Mouse (Mus musculus): ENCODE measurements at regions not wholly inside any gene's neighbourhood (a gene's known extent, or its start where the extent isn't known, plus 50 kb on each side); places are given as distances from the start of the nearest gene placed in this dataset.
A peak's percentile ranks its signal among the peaks of the same experiment; 100 is the strongest.

GRCm38 (mm10) chr7:118309733-118310132 is 66.3 kb upstream of the Smg1 start:
- Histone ChIP-seq H3K4me2 (ENCODE audit: low read depth) (no peak overlapping the region), H3K79me2 (ENCODE audit: control insufficient read depth, insufficient read depth) (no peaks in the 10 kb centered on the region), H3K27me3 (ENCODE audit: control insufficient read depth, insufficient read depth, insufficient read length) (no peaks in the 10 kb centered on the region), H3K36me3 (ENCODE audit: control insufficient read depth, insufficient read depth) (no peaks in the 10 kb centered on the region), H3K4me3 (no peak overlapping the region), H3ac (ENCODE audit: control insufficient read depth, insufficient read length) (no peak overlapping the region)
- TF ChIP-seq REST (IDR thresholded peaks at IDR 0.05; ENCODE audit: insufficient read depth, insufficient read length) (no peak), POLR2AphosphoS2 (IDR thresholded peaks at IDR 0.05; ENCODE audit: insufficient read length, low read depth) (no peak), E2F4 (IDR thresholded peaks at IDR 0.05; ENCODE audit: insufficient read depth) (no peak), USF1 (IDR thresholded peaks at IDR 0.05; ENCODE audit: low read depth) (no peak), MYOG (IDR thresholded peaks at IDR 0.05; ENCODE audit: control insufficient read depth in 1 of 3, insufficient read depth in 1 of 3, insufficient read length in 2 of 3, low read depth in 2 of 3) (no peak), MAX (IDR thresholded peaks at IDR 0.05; ENCODE audit: low read depth) (no peak), POLR2A (IDR thresholded peaks at IDR 0.05; ENCODE audit: insufficient read length, low read depth) (no peak), SRF (IDR thresholded peaks at IDR 0.05; ENCODE audit: control insufficient read depth, insufficient read length, low read depth) (no peak), TCF3 (IDR thresholded peaks at IDR 0.05; ENCODE audit: insufficient read length, low read depth) (no peak), MYOD1 (IDR thresholded peaks at IDR 0.05; ENCODE audit: control insufficient read depth in 1 of 3, insufficient read length in 2 of 3, low read depth in 2 of 3) (no peak)

- Histone ChIP-seq H3ac (ENCODE audit: control insufficient read depth, insufficient read length) (no peak overlapping the region), H3K36me3 (ENCODE audit: control insufficient read depth, insufficient read depth) (no peaks in the 10 kb centered on the region), H3K4me2 (ENCODE audit: low read depth) (no peak overlapping the region), H3K4me3 (no peak overlapping the region), H3K79me2 (ENCODE audit: control insufficient read depth, insufficient read depth) (no peaks in the 10 kb centered on the region), H3K27me3 (ENCODE audit: control insufficient read depth, insufficient read depth, insufficient read length) (no peaks in the 10 kb centered on the region)
- no peak for TF ChIP-seq TCF3 (IDR thresholded peaks at IDR 0.05; ENCODE audit: insufficient read length, low read depth)
- TF ChIP-seq MYOG (IDR thresholded peaks at IDR 0.05; ENCODE audit: control insufficient read depth in 1 of 3, insufficient read depth in 1 of 3, insufficient read length in 2 of 3, low read depth in 2 of 3), result no peak
These were observed 65.4 kb upstream of the Smg1 start for GRCm38 (mm10) chr7:118308882-118309281.

GRCm38 (mm10) chr7:118304812-118305211 is 61.3 kb upstream of the Smg1 start:
- Histone ChIP-seq H3K4me2 (ENCODE audit: low read depth) (peak overlapping the region; percentile 48), H3K79me2 (ENCODE audit: control insufficient read depth, insufficient read depth) (no peaks in the 10 kb centered on the region), H3K27me3 (ENCODE audit: control insufficient read depth, insufficient read depth, insufficient read length) (no peaks in the 10 kb centered on the region), H3ac (ENCODE audit: control insufficient read depth, insufficient read length) (no peak overlapping the region), H3K4me3 (no peak overlapping the region), H3K36me3 (ENCODE audit: control insufficient read depth, insufficient read depth) (no peaks in the 10 kb centered on the region)
- no peak for TF ChIP-seq TCF3 (IDR thresholded peaks at IDR 0.05; ENCODE audit: insufficient read length, low read depth)
- TF ChIP-seq E2F4 (IDR thresholded peaks at IDR 0.05; ENCODE audit: insufficient read depth), result no peak
- no peak for TF ChIP-seq USF1 (IDR thresholded peaks at IDR 0.05; ENCODE audit: low read depth)
- no peak for TF ChIP-seq POLR2AphosphoS2 (IDR thresholded peaks at IDR 0.05; ENCODE audit: insufficient read length, low read depth)
- no peak for TF ChIP-seq CEBPB (IDR thresholded peaks at IDR 0.05; ENCODE audit: insufficient read depth, poor library complexity, severe bottlenecking)
- TF ChIP-seq SRF (IDR thresholded peaks at IDR 0.05; ENCODE audit: control insufficient read depth, insufficient read length, low read depth), result no peak
- TF ChIP-seq POLR2A (IDR thresholded peaks at IDR 0.05; ENCODE audit: insufficient read length, low read depth), result no peak

GRCm38 (mm10) chr7:118304338-118304737 is 60.9 kb upstream of the Smg1 start:
- Histone ChIP-seq H3K36me3 (ENCODE audit: control insufficient read depth, insufficient read depth) (no peaks in the 10 kb centered on the region), H3K27me3 (ENCODE audit: control insufficient read depth, insufficient read depth, insufficient read length) (no peaks in the 10 kb centered on the region), H3K4me2 (ENCODE audit: low read depth) (no peak overlapping the region), H3K79me2 (ENCODE audit: control insufficient read depth, insufficient read depth) (no peaks in the 10 kb centered on the region), H3ac (ENCODE audit: control insufficient read depth, insufficient read length) (no peak overlapping the region), H3K4me3 (no peak overlapping the region)
- TF ChIP-seq MYOD1 (IDR thresholded peaks at IDR 0.05; ENCODE audit: control insufficient read depth in 1 of 3, insufficient read length in 2 of 3, low read depth in 2 of 3) (no peak), TCF12 (IDR thresholded peaks at IDR 0.05; ENCODE audit: insufficient read depth, poor library complexity, severe bottlenecking) (no peak), MYOG (IDR thresholded peaks at IDR 0.05; ENCODE audit: control insufficient read depth in 1 of 3, insufficient read depth in 1 of 3, insufficient read length in 2 of 3, low read depth in 2 of 3) (no peak), E2F4 (IDR thresholded peaks at IDR 0.05; ENCODE audit: insufficient read depth) (no peak), MAX (IDR thresholded peaks at IDR 0.05; ENCODE audit: low read depth) (no peak), CEBPB (IDR thresholded peaks at IDR 0.05; ENCODE audit: insufficient read depth, poor library complexity, severe bottlenecking) (no peak), POLR2A (IDR thresholded peaks at IDR 0.05; ENCODE audit: insufficient read length, low read depth) (no peak), REST (IDR thresholded peaks at IDR 0.05; ENCODE audit: insufficient read depth, insufficient read length) (no peak), POLR2AphosphoS2 (IDR thresholded peaks at IDR 0.05; ENCODE audit: insufficient read length, low read depth) (no peak), TCF3 (IDR thresholded peaks at IDR 0.05; ENCODE audit: insufficient read length, low read depth) (no peak), USF1 (IDR thresholded peaks at IDR 0.05; ENCODE audit: low read depth) (no peak), SRF (IDR thresholded peaks at IDR 0.05; ENCODE audit: control insufficient read depth, insufficient read length, low read depth) (no peak)

- Histone ChIP-seq H3K27me3 (ENCODE audit: control insufficient read depth, insufficient read depth, insufficient read length) (no peaks in the 10 kb centered on the region), H3K4me2 (ENCODE audit: low read depth) (no peak overlapping the region), H3K4me3 (no peak overlapping the region), H3K79me2 (ENCODE audit: control insufficient read depth, insufficient read depth) (no peaks in the 10 kb centered on the region), H3K36me3 (ENCODE audit: control insufficient read depth, insufficient read depth) (no peaks in the 10 kb centered on the region), H3ac (ENCODE audit: control insufficient read depth, insufficient read length) (no peak overlapping the region)
- no peak for TF ChIP-seq MAX (IDR thresholded peaks at IDR 0.05; ENCODE audit: low read depth)
- TF ChIP-seq TCF12 (IDR thresholded peaks at IDR 0.05; ENCODE audit: insufficient read depth, poor library complexity, severe bottlenecking), result no peak
These were observed 60.5 kb upstream of the Smg1 start for GRCm38 (mm10) chr7:118303921-118304320.

Measured in myocyte (in vitro differentiated cells).